Mouse (Mus musculus): ENCODE results near the gene Unc50. TPM values are rescaled to one million over a fixed set of nuclear protein-coding genes. Genes with fewer than 3 reads are reported as not detected.

The Unc50 gene
- polyA plus RNA-seq (2015; fragmentation: Illumina TruSeq; extraction: RNeasy Lipid Tissue Mini Kit (QIAGEN cat#74804); ENCODE audit: insufficient read depth, low replicate concordance): 79.0 TPM

GRCm38 (mm10) chr1:37429366-37430296 is at the start of gene Unc50, which contains the start of gene Coa5:
Unc50 (plus strand) TSS chr1:37430139.
Coa5 (minus strand) TSS chr1:37430103.

Other genes with a start within 250 kb of the Unc50 start
- gene Cnga3, start 215.7 kb upstream of the Unc50 start, polyA plus RNA-seq (2015; fragmentation: Illumina TruSeq; extraction: RNeasy Lipid Tissue Mini Kit (QIAGEN cat#74804); ENCODE audit: insufficient read depth, low replicate concordance): 0.70 TPM
- 20.3 TPM for gene Inpp4a, start 130.3 kb upstream of the Unc50 start, polyA plus RNA-seq (2015; fragmentation: Illumina TruSeq; extraction: RNeasy Lipid Tissue Mini Kit (QIAGEN cat#74804); ENCODE audit: insufficient read depth, low replicate concordance)
- gene Coa5, start within 50 bp of the Unc50 start, polyA plus RNA-seq (2015; fragmentation: Illumina TruSeq; extraction: RNeasy Lipid Tissue Mini Kit (QIAGEN cat#74804); ENCODE audit: insufficient read depth, low replicate concordance): 89.8 TPM
- 53.3 TPM for gene Mgat4a, start 110.9 kb downstream of the Unc50 start, polyA plus RNA-seq (2015; fragmentation: Illumina TruSeq; extraction: RNeasy Lipid Tissue Mini Kit (QIAGEN cat#74804); ENCODE audit: insufficient read depth, low replicate concordance)